Mouse (Mus musculus) CH12.LX (cell line): Measurements from ENCODE around the gene Smchd1. TPM values are rescaled to one million over a fixed set of nuclear protein-coding genes. Genes with fewer than 3 reads are reported as not detected.

Experiments used
- DNase-seq: peaks from one replicate; pipeline ENCODE4 v3.0.0-alpha.2; 2013; ENCODE audit errors: extremely low read depth
- H3K27ac ChIP-seq: 2 replicates; pipeline ENCODE4 v1.5.1; 2012; ENCODE audit warnings: low read depth, mild to moderate bottlenecking, control low read depth, moderate library complexity; ENCODE audit not compliant: insufficient read depth
- H3K27me3 ChIP-seq: replicated peaks from 2 replicates; pipeline ENCODE3; 2012; ENCODE audit warnings: inconsistent platforms
- H3K36me3 ChIP-seq, 2 experiments: replicated peaks in 1 of 2; 2 replicates each; pipeline versions ENCODE3 to v1.6.1; 2012; ENCODE audit warnings: inconsistent platforms in 1 of 2, low read length in 1 of 2, mild to moderate bottlenecking in 1 of 2, mixed read lengths in 1 of 2, moderate library complexity in 1 of 2; ENCODE audit not compliant: control insufficient read depth in 1 of 2, insufficient read depth in 1 of 2
- H3K4me1 ChIP-seq, 2 experiments: 2 replicates each; pipeline ENCODE4 v1.6.1; 2012; ENCODE audit warnings: inconsistent platforms in 1 of 2, moderate library complexity in 1 of 2; ENCODE audit not compliant: insufficient read depth in 2 of 2, control insufficient read depth in 1 of 2
- H3K4me2 ChIP-seq: 2 replicates; pipeline ENCODE4 v1.6.1; 2012; ENCODE audit warnings: low read depth, mild to moderate bottlenecking, control low read depth; ENCODE audit not compliant: poor library complexity, insufficient read depth, severe bottlenecking
- H3K4me3 ChIP-seq, 3 experiments: fragments of 150-350 bp in 1 of 3; sonication (generic) in 1 of 3; replicated peaks in 1 of 3; 2 replicates each; pipeline versions ENCODE3 to v1.5.1; 2011 to 2012; ENCODE audit warnings: low read depth in 2 of 3, low read length in 2 of 3, mild to moderate bottlenecking in 2 of 3, moderate library complexity in 2 of 3, control low read depth in 1 of 3, improper control_type of control experiment in 1 of 3, inconsistent platforms in 1 of 3, mixed read lengths in 1 of 3; ENCODE audit not compliant: poor library complexity in 1 of 3
- H3K79me2 ChIP-seq: replicated peaks from 2 replicates; pipeline ENCODE4 v1.6.1; 2012; ENCODE audit warnings: mild to moderate bottlenecking, moderate library complexity; ENCODE audit not compliant: control insufficient read depth, poor library complexity, insufficient read depth, severe bottlenecking; ENCODE audit errors: extremely low read depth
- H3K9ac ChIP-seq: 2 replicates; pipeline ENCODE4 v1.6.1; 2012; ENCODE audit warnings: low read depth, mild to moderate bottlenecking, control low read depth, moderate library complexity; ENCODE audit not compliant: insufficient read depth
- H3K9me3 ChIP-seq: replicated peaks from 2 replicates; pipeline ENCODE3; 2012; ENCODE audit warnings: low read length, inconsistent platforms, mixed read lengths
- BHLHE40 ChIP-seq: IDR thresholded peaks from 2 replicates; pipeline ENCODE4 v1.6.1; 2011; ENCODE audit warnings: mild to moderate bottlenecking, low read depth, low read length, improper control_type of control experiment
- CHD1 ChIP-seq: IDR thresholded peaks from 2 replicates; pipeline ENCODE4 v1.6.1; 2012; ENCODE audit warnings: low read depth, low read length, improper control_type of control experiment, inconsistent platforms
- CHD2 ChIP-seq: IDR thresholded peaks from 2 replicates; pipeline ENCODE4 v1.6.1; 2011; ENCODE audit warnings: low read length, improper control_type of control experiment
- CTCF ChIP-seq, 2 experiments: IDR thresholded peaks in 1 of 2; conservative IDR thresholded peaks in 1 of 2; 2 replicates each; pipeline ENCODE4 v1.5.1; 2011 to 2012; ENCODE audit warnings: low read depth in 2 of 2, low read length in 2 of 2, improper control_type of control experiment in 1 of 2, inconsistent platforms in 1 of 2, mild to moderate bottlenecking in 1 of 2, moderate library complexity in 1 of 2
- E2F4 ChIP-seq: IDR thresholded peaks from 2 replicates; pipeline ENCODE4 v1.6.1; 2011; ENCODE audit warnings: low read depth, low read length, improper control_type of control experiment; ENCODE audit not compliant: insufficient replicate concordance
- GABPA ChIP-seq: IDR thresholded peaks from 2 replicates; pipeline ENCODE4 v1.6.1; 2012; ENCODE audit warnings: low read depth, low read length, improper control_type of control experiment, inconsistent platforms; ENCODE audit not compliant: insufficient replicate concordance
- IRF4 ChIP-seq: IDR thresholded peaks from 2 replicates; pipeline ENCODE4 v1.6.1; 2014; ENCODE audit warnings: low read depth, mild to moderate bottlenecking, inconsistent platforms, low read length, improper control_type of control experiment
- JUN ChIP-seq: IDR thresholded peaks from 2 replicates; pipeline ENCODE4 v1.6.1; 2011; ENCODE audit warnings: low read depth, mild to moderate bottlenecking, low read length, improper control_type of control experiment, moderate library complexity; ENCODE audit not compliant: insufficient read depth
- JUND ChIP-seq: conservative IDR thresholded peaks from 2 replicates; pipeline ENCODE4 v1.6.1; 2011; ENCODE audit warnings: low read depth, low read length, improper control_type of control experiment
- KAT2A ChIP-seq: IDR thresholded peaks from 2 replicates; pipeline ENCODE4 v1.6.1; 2012; ENCODE audit warnings: low read length, improper control_type of control experiment, inconsistent platforms; ENCODE audit not compliant: insufficient replicate concordance
- MAX ChIP-seq: IDR thresholded peaks from 2 replicates; pipeline ENCODE4 v1.6.1; 2011; ENCODE audit warnings: low read length, improper control_type of control experiment
- MAZ ChIP-seq: IDR thresholded peaks from 2 replicates; pipeline ENCODE4 v1.6.1; 2012; ENCODE audit warnings: low read depth, mild to moderate bottlenecking, inconsistent platforms, low read length, improper control_type of control experiment, moderate library complexity
- MEF2A ChIP-seq: IDR thresholded peaks from 2 replicates; pipeline ENCODE4 v1.6.1; 2014; ENCODE audit warnings: low read depth, mild to moderate bottlenecking, inconsistent platforms, low read length, improper control_type of control experiment, borderline replicate concordance
- MYC ChIP-seq: IDR thresholded peaks from 2 replicates; pipeline ENCODE4 v1.6.1; 2011; ENCODE audit warnings: low read depth, mild to moderate bottlenecking, improper control_type of control experiment, low read length
- NELFE ChIP-seq: IDR thresholded peaks from 2 replicates; pipeline ENCODE4 v1.6.1; 2011; ENCODE audit warnings: low read depth, low read length, improper control_type of control experiment
- NRF1 ChIP-seq: IDR thresholded peaks from 2 replicates; pipeline ENCODE4 v1.6.1; 2014; ENCODE audit warnings: low read depth, mild to moderate bottlenecking, inconsistent platforms, low read length, improper control_type of control experiment, moderate library complexity
- PAX5 ChIP-seq: IDR thresholded peaks from 2 replicates; pipeline ENCODE4 v1.6.1; 2012; ENCODE audit warnings: low read length, inconsistent platforms, mixed read lengths
- POLR2A ChIP-seq: IDR thresholded peaks from 2 replicates; pipeline ENCODE4 v1.6.1; 2011; ENCODE audit warnings: low read depth, mild to moderate bottlenecking, improper control_type of control experiment, low read length
- POLR2AphosphoS2 ChIP-seq: IDR thresholded peaks from 2 replicates; pipeline ENCODE4 v1.6.1; 2011; ENCODE audit warnings: low read depth, low read length, improper control_type of control experiment
- SMC3 ChIP-seq: IDR thresholded peaks from 2 replicates; pipeline ENCODE4 v1.6.1; 2011; ENCODE audit warnings: low read depth, low read length, improper control_type of control experiment
- UBTF ChIP-seq: IDR thresholded peaks from 2 replicates; pipeline ENCODE4 v1.6.1; 2012; ENCODE audit warnings: low read depth, mild to moderate bottlenecking, inconsistent platforms, low read length, improper control_type of control experiment, moderate library complexity
- USF1 ChIP-seq: IDR thresholded peaks from 2 replicates; pipeline ENCODE4 v1.6.1; 2014; ENCODE audit warnings: low read depth, mild to moderate bottlenecking, inconsistent platforms, low read length, improper control_type of control experiment
- USF2 ChIP-seq: conservative IDR thresholded peaks from 2 replicates; pipeline ENCODE4 v1.6.1; 2011; ENCODE audit warnings: low read depth, low read length, improper control_type of control experiment
- ZNF384 ChIP-seq: IDR thresholded peaks from 2 replicates; pipeline ENCODE4 v1.6.1; 2012; ENCODE audit warnings: low read depth, low read length, improper control_type of control experiment, inconsistent platforms
- dilution Hi-C: fragments of 300-500 bp; cut with MboI; formaldehyde crosslinking; loops from 2 replicates; pipeline ENCODE4 v1.14.3; 2020; ENCODE audit warnings: low sequenced_read_pairs; ENCODE audit not compliant: extremely low pct_unique_long_range_greater_than_20kb, extremely low pct_ligation_motif_present
- in situ Hi-C: fragments of 300-500 bp; cut with MboI; formaldehyde crosslinking; loops from 3 replicates; pipeline ENCODE4 v1.14.3; 2019; ENCODE audit warnings: low sequenced_read_pairs, low pct_ligation_motif_present, low pct_unique_long_range_greater_than_20kb, mixed read lengths
- polyA plus RNA-seq: library from polyadenylated mRNA; unstranded; fragments of >175 nt; gene quantifications from 2 replicates; pipeline ENCODE4 v1.2.1, GENCODE M21; 2012; ENCODE audit warnings: low read depth; ENCODE audit not compliant: insufficient read length
- total RNA-seq, 2 experiments: library from RNA; depleted of rRNA; stranded (reverse); fragments of 300-350 nt in 1 of 2; fragments of >200 nt in 1 of 2; gene quantifications; 2 replicates each; pipeline ENCODE4 v1.2.3; 2012 to 2014

Smchd1 gene
- total and polyA plus RNA-seq, 3 experiments = 44.4 to 73.9 (median 59.4) TPM

DNA sequence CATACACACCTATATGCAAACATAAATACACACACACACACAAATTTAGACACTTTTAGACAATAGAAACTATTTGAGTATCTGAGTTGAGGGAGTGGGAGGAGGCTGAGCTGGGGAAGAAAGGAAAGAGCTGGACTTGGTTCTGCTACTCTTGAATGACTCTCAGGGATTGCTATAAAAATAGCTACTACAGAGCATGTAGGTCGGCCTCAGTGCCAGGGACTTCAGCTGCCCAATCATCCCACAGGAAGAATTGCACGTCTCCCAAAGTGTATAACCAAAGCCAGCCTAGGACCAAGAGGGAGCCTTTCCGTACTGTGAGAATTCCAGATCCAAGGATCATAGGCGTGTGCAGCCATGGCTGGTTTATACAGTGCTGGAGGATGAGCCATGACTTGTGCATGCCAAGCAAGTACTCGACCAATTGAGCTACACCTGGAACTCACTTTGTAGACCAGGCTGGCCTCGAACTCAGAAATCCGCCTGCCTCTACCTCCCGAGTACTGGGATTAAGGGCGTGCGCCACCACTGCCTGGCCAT, 167.8 kb downstream of the Smchd1 start:
- dilution Hi-C loops (no loop called here), in situ Hi-C loops (no loop called here)
- H3K4me2 ChIP-seq = no peak overlapping the region
- H3K9me3 ChIP-seq = no peaks in the 10 kb centered on the region
- no peaks in the 10 kb centered on the region for H3K27me3 ChIP-seq
- DNase-seq = no peak
- no peaks in the 10 kb centered on the region for H3K36me3 ChIP-seq
- no peaks in the 10 kb centered on the region for H3K79me2 ChIP-seq
- H3K9ac ChIP-seq = no peak overlapping the region
- no peak overlapping the region for H3K4me3 ChIP-seq
- no peak overlapping the region for H3K27ac ChIP-seq
- H3K4me1 ChIP-seq = no peaks in the 10 kb centered on the region
- no peak for TF ChIP-seq POLR2AphosphoS2
- no peak for TF ChIP-seq E2F4
- TF ChIP-seq USF1 = no peak
- no peak for TF ChIP-seq JUN
- TF ChIP-seq BHLHE40 = no peak
- no peak for TF ChIP-seq IRF4
- TF ChIP-seq NELFE = no peak
- no peak for TF ChIP-seq UBTF
- TF ChIP-seq JUND = no peak
- no peak for TF ChIP-seq CHD1
- TF ChIP-seq MYC = no peak
- TF ChIP-seq GABPA = no peak
- TF ChIP-seq CHD2 = no peak
- TF ChIP-seq USF2 = no peak
- no peak for TF ChIP-seq NRF1
- TF ChIP-seq POLR2A = no peak
- TF ChIP-seq ZNF384 = no peak
- TF ChIP-seq SMC3 = no peak
- no peak for TF ChIP-seq CTCF (conservative IDR thresholded peaks at IDR 0.05 in 1 of 2, IDR thresholded peaks at IDR 0.05 in 1 of 2; ENCODE audit: low read depth in 2 of 2, low read length in 2 of 2)
- no peak for TF ChIP-seq MAZ

- DNase-seq = no peak
- TF ChIP-seq MAX (no peak), JUND (no peak), KAT2A (no peak), PAX5 (no peak), IRF4 (no peak), USF1 (no peak), GABPA (no peak), MEF2A (no peak), POLR2A (no peak), CTCF (conservative IDR thresholded peaks at IDR 0.05 in 1 of 2, IDR thresholded peaks at IDR 0.05 in 1 of 2; ENCODE audit: low read depth in 2 of 2, low read length in 2 of 2) (no peak)
- H3K4me2 ChIP-seq = no peak overlapping the region
- no peaks in the 10 kb centered on the region for H3K36me3 ChIP-seq
- H3K4me1 ChIP-seq = no peaks in the 10 kb centered on the region
- no peak overlapping the region for H3K4me3 ChIP-seq
- no peaks in the 10 kb centered on the region for H3K27me3 ChIP-seq
- H3K9ac ChIP-seq = no peak overlapping the region
- H3K27ac ChIP-seq = no peak overlapping the region
- dilution Hi-C loops = no loop called here
- in situ Hi-C loops = no loop called here
- no peaks in the 10 kb centered on the region for H3K9me3 ChIP-seq
- H3K79me2 ChIP-seq = no peaks in the 10 kb centered on the region
Observed at GRCm38 (mm10) chr17:71306716-71307115, 168.4 kb downstream of the Smchd1 start.
